Mouse (Mus musculus) ES-Bruce4 (cell line): Measurements from ENCODE around the gene Traf1. TPM values are rescaled to one million over a fixed set of nuclear protein-coding genes. Genes with fewer than 3 reads are reported as not detected.

ENCODE experiments used
- H3K27ac ChIP-seq: 2 replicates; pipeline ENCODE4 v1.5.1; 2012; ENCODE audit warnings: low read length, inconsistent platforms; ENCODE audit not compliant: insufficient read depth
- H3K27me3 ChIP-seq: 2 replicates; pipeline ENCODE4 v1.6.1; 2012; ENCODE audit warnings: mild to moderate bottlenecking, low read length, inconsistent platforms; ENCODE audit not compliant: control insufficient read depth, poor library complexity, insufficient read depth, severe bottlenecking
- H3K36me3 ChIP-seq: 2 replicates; pipeline ENCODE4 v1.6.1; 2012; ENCODE audit warnings: inconsistent platforms, mild to moderate bottlenecking, low read length, moderate library complexity; ENCODE audit not compliant: control insufficient read depth, poor library complexity, insufficient read depth, severe bottlenecking
- H3K4me1 ChIP-seq: one replicate; pipeline ENCODE4 v1.8.1; 2011; ENCODE audit warnings: low read length; ENCODE audit not compliant: control insufficient read depth, insufficient read depth
- H3K4me3 ChIP-seq: 2 replicates; pipeline ENCODE4 v1.5.1; 2011; ENCODE audit warnings: low read depth, mild to moderate bottlenecking, low read length
- H3K9ac ChIP-seq: 2 replicates; pipeline ENCODE4 v1.6.1; 2012; ENCODE audit warnings: low read depth, mild to moderate bottlenecking, inconsistent platforms; ENCODE audit not compliant: poor library complexity, severe bottlenecking
- H3K9me3 ChIP-seq: replicated peaks from 2 replicates; pipeline ENCODE4 v1.6.1; 2012; ENCODE audit warnings: mild to moderate bottlenecking, low read length, inconsistent platforms; ENCODE audit not compliant: control insufficient read depth, poor library complexity, insufficient read depth, severe bottlenecking
- CTCF ChIP-seq: IDR thresholded peaks from one replicate; pipeline ENCODE4 v1.8.1; 2011; ENCODE audit warnings: low read depth, low read length
- EP300 ChIP-seq: IDR thresholded peaks from 2 replicates; pipeline ENCODE4 v1.6.1; 2011; ENCODE audit warnings: low read depth, low read length; ENCODE audit not compliant: insufficient read depth
- POLR2A ChIP-seq: IDR thresholded peaks from one replicate; pipeline ENCODE4 v1.8.1; 2011; ENCODE audit warnings: low read length; ENCODE audit not compliant: insufficient read depth
- polyA plus RNA-seq: library from polyadenylated mRNA; stranded (reverse); fragments of >200 nt; gene quantifications from 2 replicates; pipeline ENCODE4 v1.2.4, GENCODE M21; 2011; ENCODE audit warnings: low read depth; ENCODE audit not compliant: missing spikeins, insufficient read depth, insufficient read length

The Traf1 gene
- polyA plus RNA-seq, 1 experiment: 1.2 TPM

DNA sequence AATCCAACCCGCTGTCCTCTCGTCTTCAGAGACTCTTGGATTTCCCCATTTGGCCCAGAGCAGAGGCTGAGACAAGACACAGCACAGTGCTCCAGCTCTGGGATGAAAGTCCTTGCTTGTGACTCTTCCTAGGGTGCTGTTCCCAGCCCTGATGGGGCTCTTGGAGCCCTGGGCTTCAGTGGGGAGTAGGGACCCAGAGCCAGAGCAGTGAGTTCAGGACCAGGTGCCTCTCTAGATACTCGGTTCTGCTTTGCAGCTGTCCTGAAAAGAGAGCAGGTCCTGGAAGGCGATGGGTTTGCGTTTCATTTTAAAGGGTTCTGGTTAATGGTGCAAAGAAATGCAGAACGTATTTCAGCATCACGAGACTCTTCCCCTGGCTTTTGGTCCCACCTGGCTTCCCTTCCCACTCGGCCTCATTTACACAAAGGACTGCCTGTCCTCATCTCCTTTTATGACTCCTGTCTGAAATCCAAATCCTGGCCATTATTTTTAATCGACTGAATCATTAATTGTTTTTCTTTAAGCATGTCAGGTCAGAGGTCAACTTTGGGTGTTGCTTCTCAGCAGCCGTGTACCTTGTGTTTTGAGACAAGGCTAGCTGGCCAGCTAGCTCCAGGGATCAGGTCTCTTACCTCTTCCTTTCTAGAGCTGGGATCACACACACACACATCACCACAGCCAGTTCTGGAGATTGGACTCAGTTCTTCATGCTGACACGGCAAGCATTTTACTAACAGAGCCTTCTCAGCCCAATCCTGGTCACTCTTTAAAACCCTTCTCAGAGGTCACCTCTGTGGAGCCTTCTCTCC is 9.7 kb upstream of the Traf1 start:
- H3K36me3 ChIP-seq: no peaks in the 10 kb centered on the region
- no peak overlapping the region for H3K4me3 ChIP-seq
- H3K27me3 ChIP-seq: no peaks in the 10 kb centered on the region
- no peak overlapping the region for H3K9ac ChIP-seq
- H3K4me1 ChIP-seq: no peaks in the 10 kb centered on the region
- no peaks in the 10 kb centered on the region for H3K9me3 ChIP-seq
- H3K27ac ChIP-seq: no peak overlapping the region
- TF ChIP-seq EP300: no peak
- no peak for TF ChIP-seq CTCF
- TF ChIP-seq POLR2A: no peak

DNA sequence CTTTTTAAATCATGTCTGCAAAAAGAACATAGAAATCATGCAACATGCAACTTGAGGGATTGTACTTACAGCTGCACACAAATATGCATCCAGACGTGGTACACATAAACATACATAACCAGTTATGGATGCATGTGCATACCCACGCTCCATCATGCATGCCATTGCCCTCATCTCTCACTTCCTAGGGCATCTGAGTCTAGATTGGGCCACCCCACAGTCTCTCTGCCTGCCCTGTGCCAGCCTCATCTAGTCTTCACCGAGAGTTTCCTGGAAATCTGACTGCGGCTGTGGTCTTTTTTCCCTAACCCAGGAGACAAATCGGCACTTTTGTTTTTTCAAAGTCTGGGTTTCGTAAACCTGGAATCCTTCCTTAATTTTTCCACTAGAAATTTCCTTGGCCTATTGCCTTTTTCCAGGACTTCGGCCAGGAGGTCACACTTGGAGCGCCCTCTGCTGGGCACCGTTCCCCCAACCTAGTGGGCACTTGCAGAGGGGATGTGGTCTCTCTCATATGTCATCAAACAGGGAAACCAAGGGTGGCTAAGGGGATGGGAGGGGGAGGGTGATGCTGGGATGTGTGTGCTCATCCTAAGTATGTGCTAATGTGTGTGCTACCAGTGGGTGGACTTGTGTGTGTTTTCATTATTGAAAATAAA is 8.6 kb upstream of the Traf1 start:
- Histone ChIP-seq H3K9ac (no peak overlapping the region), H3K4me3 (no peak overlapping the region), H3K36me3 (no peaks in the 10 kb centered on the region), H3K4me1 (no peaks in the 10 kb centered on the region), H3K27ac (no peak overlapping the region), H3K27me3 (no peaks in the 10 kb centered on the region), H3K9me3 (no peaks in the 10 kb centered on the region)
- TF ChIP-seq POLR2A (no peak), EP300 (no peak), CTCF (peak; percentile 87)

DNA sequence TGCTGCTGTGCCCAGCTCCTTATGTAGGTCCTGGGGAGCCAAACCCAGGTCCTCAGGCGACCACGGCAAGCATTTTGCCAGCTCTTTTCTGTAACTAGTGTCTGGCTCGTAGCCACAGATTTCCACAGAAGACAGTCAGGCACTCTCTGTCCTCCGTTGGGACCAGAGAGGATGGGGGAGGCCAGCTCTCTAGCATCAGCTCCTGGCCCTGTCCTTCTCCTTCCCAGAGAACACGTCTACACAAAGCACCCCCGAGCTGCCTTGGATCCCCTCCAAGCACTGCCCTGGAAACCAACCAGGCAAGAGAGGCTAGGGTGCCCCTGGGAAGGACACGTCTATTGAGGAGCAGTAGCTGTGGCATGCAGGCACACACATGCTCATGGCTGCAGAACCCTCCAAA is 7.6 kb upstream of the Traf1 start:
- TF ChIP-seq EP300: no peak
- TF ChIP-seq CTCF: no peak
- no peak for TF ChIP-seq POLR2A

GRCm38 (mm10) chr2:34966243-34966934 is 4.8 kb upstream of the Traf1 start:
- no peaks in the 10 kb centered on the region for H3K27me3 ChIP-seq
- no peaks in the 10 kb centered on the region for H3K9me3 ChIP-seq
- no peak for TF ChIP-seq EP300
- TF ChIP-seq CTCF: no peak
- TF ChIP-seq POLR2A: no peak
- H3K9ac ChIP-seq: no peak overlapping the region
- H3K4me1 ChIP-seq: peaks cover 5% of the 10 kb centered on the region
- no peak overlapping the region for H3K4me3 ChIP-seq
- H3K27ac ChIP-seq: no peak overlapping the region
- no peaks in the 10 kb centered on the region for H3K36me3 ChIP-seq

More for the DNA sequence above, 7.6 kb upstream of the Traf1 start:
- no peak overlapping the region for H3K9ac ChIP-seq
- no peaks in the 10 kb centered on the region for H3K36me3 ChIP-seq
- no peaks in the 10 kb centered on the region for H3K9me3 ChIP-seq
- no peak overlapping the region for H3K4me3 ChIP-seq
- peaks cover 1% of the 10 kb centered on the region for H3K4me1 ChIP-seq
- no peak overlapping the region for H3K27ac ChIP-seq
- H3K27me3 ChIP-seq: no peaks in the 10 kb centered on the region

- Histone ChIP-seq H3K36me3 (no peaks in the 10 kb centered on the region), H3K27me3 (no peaks in the 10 kb centered on the region), H3K9ac (no peak overlapping the region), H3K4me1 (peaks cover 5% of the 10 kb centered on the region), H3K9me3 (no peaks in the 10 kb centered on the region), H3K27ac (no peak overlapping the region), H3K4me3 (no peak overlapping the region)
- TF ChIP-seq POLR2A: no peak
- TF ChIP-seq CTCF: peak; percentile 4
- no peak for TF ChIP-seq EP300
These were observed 4.2 kb upstream of the Traf1 start for GRCm38 (mm10) chr2:34965806-34966205.

- Histone ChIP-seq H3K27me3 (no peaks in the 10 kb centered on the region), H3K4me3 (no peak overlapping the region), H3K9me3 (no peaks in the 10 kb centered on the region), H3K4me1 (peaks cover 5% of the 10 kb centered on the region), H3K27ac (no peak overlapping the region), H3K9ac (no peak overlapping the region), H3K36me3 (no peaks in the 10 kb centered on the region)
- no peak for TF ChIP-seq POLR2A
- TF ChIP-seq CTCF: no peak
- TF ChIP-seq EP300: no peak
These were observed 3.7 kb upstream of the Traf1 start for GRCm38 (mm10) chr2:34965293-34965692.
